Mouse (Mus musculus): ENCODE results near the gene Tatdn2.
"Not testable (repeated sequence)": the region's sequence is repeated elsewhere in the genome, so short reads cannot be mapped to it uniquely, and the experiment has no call there.

The Tatdn2 gene

DNA sequence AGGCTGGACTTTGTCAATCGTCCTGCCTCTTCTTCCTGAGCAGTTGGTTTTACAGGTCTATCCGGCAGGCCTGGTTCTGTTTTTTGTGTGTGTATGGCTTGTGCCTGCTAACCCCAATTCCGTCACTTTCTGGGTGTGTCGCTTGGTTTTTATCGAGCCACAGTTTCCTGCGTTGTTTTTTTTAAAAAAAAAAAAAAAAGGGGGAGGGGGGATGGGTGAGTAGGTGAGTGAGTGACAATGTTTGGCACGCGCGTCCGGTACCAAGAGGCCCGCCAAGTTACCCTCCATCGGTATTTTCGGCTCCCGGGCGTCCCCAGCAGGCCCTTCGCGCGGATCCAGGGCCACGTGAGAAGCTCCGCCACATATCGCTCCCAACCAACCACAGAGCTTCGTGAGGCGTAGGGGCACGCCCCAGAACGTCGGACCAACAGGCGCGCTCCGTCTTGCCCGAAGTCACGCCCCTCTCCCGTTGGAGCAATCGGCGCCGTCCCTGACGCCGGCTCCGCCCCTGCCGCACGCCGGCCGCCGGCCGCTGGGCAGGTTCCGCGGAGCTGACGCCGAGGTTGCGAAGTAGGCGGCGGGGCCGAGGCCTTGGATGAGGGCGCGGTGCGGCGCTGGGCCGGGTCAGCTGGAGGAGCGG lies at the start of gene Tatdn2:
TSS of gene Tatdn2 (plus strand) at position 469 of the 640 bp plus-strand sequence.
- peak; percentile 94 to 96 for DNase-seq

DNA sequence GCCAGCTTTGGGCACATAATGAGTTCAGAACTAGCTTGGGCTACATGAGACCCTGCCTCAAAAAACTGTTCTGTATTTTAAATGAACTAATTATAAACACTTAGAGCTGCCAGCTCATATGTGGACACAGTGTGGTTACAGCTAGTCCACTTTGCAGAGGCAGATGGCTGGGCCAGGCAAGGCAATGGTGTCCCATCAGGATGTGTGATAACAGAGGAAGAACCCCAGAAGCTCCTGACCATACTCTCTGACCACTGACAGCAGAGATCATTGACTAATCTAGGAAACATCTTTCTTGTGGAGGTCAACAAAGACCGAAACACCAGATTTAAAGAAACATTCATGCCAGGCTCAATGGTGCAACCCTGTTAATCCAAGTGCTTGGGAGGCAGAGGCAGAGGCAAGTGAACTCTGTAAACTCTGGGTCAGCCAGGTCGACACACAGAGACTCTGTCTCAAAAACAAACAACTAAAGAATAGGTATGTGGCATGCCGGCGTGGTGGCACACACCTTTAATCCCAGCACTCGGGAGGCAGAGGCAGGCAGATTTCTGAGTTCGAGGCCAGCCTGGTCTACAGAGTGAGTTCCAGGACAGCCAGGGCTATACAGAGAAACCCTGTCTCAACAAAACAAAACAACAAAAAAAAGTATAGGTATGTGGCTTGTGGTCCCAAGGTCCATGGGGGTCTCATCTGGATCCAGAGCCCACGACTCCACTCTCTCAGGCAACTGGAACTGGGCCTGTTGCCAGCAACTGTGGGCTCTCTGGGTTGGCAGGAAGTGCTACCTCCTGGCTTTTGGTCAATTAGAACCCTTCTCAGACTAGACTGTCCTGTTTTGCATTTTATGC lies 47.3 kb upstream of the Tatdn2 start:
- no peak for DNase-seq

DNA sequence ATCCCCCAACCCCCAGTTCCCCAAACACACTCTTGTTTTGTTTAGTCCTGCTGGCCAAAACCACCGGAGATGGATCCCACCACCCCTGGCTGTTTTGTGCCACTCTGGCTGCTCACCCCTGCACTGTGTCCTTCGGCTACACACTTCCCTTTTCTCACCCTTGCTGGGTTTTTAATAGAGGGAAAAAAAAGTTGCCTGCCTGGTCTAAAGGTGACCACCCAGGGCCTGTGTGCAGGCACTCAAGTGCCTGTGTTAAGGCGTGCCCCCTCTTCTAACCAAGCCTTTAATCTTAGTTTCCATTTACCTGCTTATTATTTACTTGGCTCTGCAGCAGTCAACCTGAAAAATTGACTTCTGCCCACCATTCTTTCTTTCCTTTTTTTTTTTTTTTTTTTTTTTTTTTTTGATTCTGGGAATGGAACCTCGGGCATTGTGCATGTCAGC lies 46.6 kb upstream of the Tatdn2 start:
- DNase-seq = no peak

DNA sequence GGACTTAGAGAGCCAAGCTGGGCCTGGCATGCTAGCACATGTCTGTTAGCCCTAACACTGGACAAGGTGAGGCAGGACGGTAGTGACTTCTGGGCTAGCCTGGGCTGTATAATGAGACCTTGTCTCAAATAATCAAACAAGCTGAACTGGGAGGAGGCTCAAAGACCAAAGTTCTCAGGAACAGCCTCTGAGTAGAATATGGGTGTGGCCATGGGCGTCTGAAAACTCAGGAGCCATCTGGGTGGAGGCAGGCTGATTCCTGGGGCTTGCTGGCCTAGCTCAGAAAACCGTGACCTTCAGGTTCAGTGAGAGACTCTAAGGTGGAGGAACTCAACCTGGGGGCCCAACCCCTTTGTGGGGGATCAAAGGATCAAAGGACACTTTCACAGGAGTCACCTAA lies 45.2 kb upstream of the Tatdn2 start:
- no peak for DNase-seq

DNA sequence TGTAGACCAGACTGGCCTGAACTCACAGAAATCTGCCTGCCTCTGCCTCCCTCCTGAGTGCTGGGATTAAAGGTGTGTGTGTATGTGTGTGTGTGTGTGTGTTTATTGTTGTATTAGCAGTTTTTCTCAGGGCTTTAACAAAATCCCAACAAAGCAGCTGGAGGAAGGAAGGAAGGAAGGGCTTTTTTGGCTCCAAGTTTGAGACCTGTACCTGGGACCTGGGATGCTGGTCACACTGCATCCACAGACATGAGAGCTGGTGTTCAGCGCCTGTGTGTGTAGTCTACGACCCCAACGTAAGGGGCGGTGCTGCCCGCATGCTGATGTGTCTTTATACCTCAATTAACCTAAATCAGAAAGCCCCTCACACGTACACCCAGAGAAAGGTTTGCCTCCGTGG lies 43.3 kb upstream of the Tatdn2 start:
- no peak for DNase-seq

DNA sequence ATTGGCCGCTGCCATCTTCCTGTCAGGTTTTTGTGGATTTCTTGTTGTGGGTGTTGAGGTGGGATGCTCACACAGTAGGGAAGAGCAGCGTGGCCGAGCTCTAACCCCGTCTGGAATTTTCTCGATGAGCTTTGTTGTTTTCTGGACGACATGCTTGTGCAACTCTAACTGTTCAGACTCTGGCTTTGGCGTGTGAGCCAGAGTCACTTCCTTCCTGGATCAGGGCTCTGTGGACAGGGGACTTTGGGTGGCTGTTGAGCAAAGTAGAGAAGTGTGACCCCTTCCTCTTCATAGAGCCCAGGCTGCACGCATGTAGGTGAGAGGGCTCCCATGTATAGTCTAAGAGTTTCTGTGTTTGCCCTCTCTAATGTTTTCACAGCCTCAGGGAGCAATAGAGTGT lies 42.7 kb upstream of the Tatdn2 start:
- DNase-seq = no peak

DNA sequence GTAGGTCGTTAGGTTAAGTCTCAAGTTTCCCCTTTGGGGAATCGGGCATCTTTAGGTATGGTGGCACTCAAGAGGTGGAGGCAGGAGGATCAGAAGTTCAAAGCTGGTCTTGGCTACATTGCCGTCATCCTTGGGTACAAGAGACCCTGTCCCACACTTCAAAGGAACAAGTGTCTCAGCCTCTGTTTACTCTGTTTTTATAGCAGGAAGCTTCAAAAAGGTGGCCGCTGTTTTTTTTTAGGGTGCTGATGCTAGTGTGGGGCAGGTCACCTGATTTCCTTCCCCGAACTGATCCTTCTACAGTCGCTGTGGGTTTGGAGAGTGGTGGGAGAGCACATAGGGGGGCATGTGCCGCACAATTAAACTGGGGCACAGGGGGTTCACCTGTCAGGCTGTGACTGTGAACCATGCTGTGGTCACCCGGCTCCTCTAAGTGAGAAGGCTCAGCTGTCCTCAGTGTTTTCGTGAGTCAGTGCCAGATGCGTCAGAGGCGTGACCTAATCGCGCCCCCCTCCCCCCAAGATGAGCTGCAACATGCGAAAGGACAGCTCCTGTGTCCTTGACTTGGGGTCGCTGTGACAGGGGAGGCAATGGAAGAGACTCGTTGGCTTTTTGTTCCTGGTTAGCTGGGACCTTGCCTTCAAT lies 42.0 kb upstream of the Tatdn2 start:
- no peak for DNase-seq

DNA sequence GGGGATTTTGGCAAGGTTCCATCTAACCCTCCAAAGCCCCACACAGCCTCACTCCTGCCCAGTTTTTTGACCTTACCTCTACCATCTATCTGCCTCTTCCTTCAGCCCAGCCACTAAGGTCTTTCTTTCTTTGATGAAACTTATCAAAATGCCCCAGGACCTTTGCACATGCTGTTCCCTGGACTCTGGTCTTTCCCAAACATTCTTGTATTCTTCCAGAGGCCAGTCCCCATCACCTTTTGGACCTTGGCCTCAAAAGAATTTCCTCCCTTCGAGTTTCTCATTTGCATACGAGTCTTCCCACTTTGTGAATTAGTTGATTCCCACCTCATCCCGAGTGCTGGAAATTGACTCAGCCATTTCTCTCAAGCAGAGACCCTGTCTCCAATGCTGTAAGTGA lies 41.4 kb upstream of the Tatdn2 start:
- DNase-seq = no peak

DNA sequence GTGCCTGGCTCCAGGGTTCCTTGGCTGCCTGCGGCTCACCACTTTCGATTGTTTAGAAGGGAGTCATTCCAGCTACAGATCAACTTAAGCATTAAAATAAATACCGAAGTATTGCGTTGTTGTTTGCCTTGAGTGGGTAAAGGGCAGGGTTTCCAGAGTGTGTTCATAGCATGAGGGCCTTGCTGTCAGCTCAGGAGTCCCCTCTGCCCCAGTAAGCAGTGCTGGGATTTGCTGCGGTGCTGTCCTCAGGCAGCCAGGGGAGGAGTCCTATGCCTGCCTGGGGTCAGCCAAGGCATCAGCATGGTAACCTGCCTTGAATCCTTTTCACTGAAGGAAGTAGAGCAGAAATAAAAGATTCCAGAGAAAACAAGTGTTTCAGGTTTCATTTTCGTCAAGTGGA lies 40.0 kb upstream of the Tatdn2 start:
- DNase-seq = no peak

DNA sequence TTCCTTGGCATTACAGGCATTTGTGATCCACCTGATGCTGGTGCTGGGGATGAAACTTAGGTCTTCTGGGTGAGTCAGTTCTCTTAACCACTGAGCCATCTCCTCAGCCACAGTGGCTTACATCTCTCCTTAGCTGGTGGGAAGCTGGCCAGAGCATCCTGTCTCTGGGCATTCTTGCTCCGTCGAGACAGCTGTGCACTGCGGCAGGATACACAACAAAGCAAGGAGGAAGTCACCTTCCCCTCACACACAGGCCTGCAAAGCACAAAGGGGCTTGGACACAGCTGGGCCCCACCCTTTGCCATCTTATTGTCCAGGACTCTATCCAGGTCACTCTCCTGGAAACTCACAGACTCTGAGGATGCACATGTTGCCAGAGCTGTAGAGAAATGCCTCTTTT lies 38.6 kb upstream of the Tatdn2 start:
- DNase-seq = no peak

DNA sequence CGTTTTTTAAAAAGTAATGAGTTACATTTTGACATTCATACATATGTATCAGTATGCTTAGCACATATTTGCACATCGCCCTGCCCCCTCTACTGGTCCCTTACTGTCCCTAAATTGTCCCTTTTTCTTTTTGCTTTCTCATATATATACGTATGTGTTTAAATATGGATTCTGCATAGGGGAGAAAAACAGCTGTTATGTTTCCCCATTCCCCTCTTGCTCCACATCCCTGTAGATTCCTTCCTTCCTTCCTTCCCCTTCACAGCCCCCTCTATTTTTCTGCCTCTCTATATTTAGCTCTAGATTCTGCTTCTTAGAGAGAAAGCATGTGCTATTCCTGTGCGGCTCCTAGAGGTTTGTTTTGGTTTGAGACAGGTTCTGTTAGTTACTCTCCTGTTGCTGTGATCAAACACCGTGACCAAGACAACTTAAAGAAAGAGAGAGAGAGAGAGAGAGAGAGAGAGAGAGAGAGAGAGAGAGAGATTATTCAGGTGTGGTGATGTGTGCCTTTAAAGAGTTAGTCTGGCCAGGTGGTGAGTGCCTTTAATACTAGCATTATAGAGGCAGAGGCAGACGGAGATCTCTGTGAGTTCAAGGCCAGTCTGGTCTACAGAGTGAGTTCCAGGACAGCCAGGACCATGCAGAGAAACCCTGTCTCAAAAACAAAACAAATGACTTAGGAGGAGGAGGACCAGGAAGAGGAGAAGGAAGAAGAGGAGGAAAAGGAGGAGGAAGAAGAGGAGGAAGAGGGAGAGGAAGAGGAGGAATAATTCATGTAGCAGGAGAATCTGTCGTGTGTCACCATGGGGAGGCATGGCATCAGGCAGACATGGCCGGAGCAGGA lies 37.0 kb upstream of the Tatdn2 start:
- DNase-seq = no peak

DNA sequence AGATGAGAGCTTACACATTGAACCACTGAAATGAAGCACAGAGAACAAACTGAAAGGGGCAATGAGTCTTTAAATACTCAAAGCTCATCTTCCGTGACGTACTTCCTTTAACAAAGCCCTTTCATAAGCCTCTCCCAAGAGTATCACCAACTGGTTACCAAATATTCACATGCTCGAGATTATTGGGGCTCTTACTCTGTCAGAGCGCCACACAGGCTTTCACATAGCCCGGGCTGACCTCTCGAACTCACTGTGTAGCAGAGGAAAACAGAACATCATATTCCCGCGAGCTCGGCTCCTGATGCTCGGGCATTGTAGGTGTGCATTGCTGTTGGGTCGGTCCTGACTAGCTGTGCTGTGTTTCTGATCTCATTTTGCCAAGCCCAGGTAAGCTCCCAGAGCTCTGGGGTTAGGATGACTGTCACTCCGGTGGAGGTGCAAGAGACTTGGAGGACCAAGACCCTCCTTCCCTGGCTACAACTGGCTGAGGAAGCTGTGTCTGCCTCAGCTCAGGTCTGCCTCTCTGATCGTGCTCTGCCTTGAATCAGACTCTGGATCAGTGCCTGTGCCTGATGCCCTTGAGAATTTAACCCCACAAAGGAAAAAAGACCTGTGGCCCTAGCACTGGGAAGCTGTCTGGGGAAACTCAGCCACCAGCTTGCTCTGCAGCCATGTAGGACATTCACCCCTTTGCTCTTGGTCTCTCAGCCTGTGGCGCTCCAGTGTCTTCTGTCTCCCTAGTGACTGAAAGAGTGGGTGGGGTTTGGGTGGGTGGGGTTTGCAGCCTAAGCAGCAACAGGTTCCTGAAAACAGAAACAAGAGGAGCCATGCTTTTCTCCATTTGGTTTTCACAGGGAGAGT lies 36.1 kb upstream of the Tatdn2 start:
- no peak for DNase-seq

DNA sequence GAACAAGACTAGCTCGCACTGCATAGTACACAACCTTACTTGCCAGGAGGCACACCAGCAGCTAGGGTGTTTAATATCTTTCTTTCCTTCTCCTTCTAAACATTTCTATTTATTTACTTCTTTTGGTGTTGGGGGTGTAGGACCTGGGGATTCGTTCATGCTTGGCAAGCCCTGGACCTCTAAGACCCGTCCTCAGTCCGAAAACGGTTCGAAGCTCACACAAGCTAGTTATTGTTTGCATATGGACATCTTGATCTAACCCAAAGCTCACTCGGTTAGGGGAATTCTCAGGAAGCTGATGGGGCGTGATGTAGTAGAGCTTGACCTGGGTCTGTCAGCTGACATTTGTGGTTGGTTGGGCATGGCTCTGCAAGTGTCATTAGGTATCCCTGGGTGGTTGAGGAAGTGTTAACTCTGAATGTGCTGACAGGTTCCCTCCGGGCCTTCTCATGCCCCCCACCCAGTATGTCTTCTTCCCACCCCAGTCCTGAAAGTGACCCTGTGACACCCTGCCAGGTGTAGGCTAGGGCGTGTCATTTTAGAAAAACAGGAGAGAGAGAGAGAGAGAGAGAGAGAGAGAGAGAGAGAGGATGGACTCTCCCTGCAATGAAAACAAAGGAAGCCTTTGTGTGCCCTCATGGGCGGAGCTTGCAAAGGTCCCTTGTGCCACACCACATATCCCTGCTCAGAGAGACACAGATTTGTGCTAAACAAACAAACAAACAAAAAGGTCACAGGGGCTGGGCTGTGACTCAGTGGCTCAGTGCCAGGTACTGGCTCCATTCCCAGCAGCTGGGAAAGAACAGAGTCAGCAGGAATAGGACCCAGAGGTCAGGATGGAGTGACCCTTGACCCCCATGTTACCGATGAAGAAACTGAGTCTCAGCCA lies 35.3 kb upstream of the Tatdn2 start:
- peak; percentile 18 to 40 for DNase-seq

DNA sequence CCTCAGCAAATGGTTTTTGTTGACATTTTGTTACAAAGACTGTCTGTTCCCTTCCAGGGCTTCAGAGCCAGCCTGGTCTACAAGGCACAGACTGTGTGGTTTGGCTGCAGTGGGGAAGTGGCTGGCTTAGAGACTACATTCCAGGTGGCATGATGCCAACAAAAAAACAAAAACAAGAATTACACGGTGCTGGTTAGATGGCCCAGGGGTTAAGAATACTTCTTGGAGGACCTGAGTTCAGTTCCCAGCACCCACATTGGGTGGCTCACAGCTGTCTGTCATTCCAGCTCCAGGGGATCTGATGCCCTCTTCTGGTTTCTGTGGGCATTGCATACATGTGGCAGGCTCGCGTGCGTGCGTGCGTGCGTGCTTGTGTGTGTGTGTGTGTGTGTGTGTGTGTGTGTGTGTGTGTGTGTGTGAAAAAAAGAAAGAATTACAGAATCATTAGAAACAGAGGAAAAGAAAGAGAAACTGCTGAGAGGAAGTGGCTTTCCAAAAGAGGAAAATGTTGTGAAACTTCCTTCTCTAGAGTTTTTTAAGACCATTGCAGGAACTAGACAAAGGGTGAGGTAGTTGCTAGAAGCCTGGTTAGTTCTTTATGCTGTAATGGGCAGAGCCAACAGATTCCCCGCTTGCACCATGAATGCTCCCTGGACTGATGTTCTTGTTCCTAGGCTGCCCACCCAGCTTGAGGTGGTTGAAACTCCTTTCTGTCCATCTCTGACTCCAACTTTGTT lies 33.7 kb upstream of the Tatdn2 start:
- DNase-seq = no peak

DNA sequence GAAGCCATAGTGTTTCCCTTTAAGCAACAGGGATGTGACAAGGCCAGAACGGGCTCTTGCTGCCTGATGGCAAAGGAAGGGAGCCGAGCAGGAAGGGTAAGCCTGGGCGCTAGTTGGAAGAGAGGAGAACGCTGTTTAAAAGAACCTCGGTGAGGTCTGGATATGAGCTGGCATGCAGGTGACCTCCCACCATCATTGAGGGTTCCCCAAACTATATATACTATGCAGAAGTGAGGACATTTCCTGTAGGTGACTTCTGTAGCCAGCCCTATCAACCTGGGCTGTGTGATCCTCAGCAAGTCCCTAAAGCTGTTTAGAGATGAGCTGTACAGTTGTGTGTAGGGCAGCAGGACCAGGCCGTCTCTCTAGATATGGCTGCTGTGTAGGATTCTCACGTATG lies 32.5 kb upstream of the Tatdn2 start:
- DNase-seq = no peak

DNA sequence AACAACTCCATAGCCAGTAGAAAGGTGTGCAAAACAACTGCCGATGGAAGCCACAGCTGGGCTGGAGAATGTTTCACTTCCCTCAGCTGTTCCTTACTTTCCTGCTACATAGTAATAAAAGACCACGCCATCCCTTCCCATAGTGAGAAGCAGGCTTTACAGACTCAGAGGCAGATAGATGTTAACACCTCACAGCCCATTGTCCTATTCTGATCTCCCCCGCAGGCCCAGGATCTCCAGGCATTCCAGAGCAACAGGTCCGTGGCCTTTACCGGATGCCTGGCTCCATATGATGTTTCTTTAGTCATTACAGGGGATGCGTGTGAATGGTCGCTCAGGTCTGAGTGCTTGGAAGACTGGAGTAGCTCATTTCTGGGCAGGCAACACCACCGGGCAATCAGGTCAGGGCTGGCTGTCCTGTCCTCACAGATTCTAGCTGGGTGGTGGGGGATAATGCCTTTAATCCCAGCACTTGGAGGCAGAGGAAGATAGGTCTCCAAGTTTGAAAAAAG lies 29.2 kb upstream of the Tatdn2 start:
- DNase-seq = no peak

DNA sequence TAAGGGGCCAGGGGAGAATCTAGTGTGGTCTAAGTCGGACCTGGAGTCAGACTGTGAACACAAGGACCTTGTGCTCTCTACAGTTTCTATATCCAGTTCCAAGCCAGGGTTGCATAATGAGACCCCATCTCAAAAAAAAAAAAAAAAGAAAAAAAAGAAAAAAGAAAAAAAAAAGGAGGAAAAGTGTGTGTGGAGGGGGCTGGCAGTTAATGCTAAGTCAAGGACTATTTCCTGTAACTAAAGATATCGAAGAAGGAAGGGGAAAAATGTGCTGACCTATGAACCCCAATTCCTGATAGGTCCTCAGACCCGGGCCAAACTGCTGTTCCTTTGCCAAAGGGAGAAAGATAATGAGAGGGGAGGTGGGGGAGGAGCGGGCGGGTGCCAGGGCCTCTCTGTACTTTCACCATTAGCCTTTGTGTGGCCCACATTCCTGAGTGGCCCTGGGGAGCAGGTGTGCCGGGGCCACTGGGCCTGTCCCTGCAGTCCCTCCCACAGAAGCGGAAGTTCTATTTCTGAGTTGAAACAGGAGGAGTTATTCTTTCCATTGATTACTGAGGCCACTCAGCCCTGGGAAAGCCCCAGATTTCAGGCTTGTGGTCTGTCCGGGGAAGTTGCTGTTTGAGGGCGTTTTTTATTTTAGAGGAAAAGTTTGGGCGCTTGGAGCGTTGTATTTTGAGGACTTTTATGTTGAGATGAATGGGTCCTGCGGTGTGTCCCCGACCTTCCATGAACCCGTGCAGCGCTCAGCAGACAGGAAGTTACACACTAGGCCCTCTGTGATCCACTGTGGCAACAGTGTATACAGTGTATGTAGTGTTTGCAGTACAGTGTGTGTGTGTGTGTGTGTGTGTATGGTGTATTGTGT lies 28.3 kb upstream of the Tatdn2 start:
- DNase-seq = no peak

DNA sequence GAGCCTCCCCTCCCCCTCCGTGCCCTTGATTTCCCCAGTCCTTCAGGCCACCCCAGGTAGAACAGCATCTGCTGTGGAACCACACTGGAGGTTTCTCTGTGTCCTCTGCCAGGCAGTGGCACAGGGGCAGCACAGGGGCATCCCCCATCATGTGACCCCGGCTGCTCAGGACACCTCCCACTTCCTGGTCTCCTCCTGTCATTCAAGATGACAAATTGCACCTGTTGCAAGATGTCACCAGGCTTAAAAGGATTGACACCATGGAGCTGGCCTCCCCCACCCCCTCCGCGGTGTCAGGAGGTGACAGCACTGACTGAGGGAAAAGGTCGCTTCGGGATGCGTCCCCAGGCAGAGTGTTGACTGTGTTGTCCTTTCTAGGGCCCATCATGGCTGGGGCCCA lies 27.0 kb upstream of the Tatdn2 start:
- DNase-seq = no peak

DNA sequence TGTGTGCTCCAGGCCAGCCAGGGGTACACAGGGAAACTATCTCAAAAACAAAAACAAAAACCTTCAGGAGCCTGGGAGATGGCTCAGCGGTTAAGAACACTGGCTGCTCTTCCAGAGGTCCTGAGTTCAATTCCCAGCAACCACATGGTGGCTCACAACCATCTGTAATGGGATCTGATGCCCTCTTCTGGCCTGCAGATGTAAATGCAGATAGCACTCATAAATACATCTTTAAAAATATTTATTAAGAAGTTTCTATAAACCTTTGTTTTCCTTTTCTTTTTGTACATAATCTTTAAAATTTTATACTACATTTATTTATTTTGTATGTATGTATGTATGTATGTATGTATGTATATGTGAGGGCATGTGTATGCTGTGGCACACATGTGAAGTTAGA lies 24.8 kb upstream of the Tatdn2 start:
- DNase-seq = not testable (repeated sequence)
